Mouse (Mus musculus) stomach, embryonic 14.5 days (tissue): ENCODE measurements around the gene Rps8. TPM values are rescaled to one million over a fixed set of nuclear protein-coding genes. Genes with fewer than 3 reads are reported as not detected.

Experiments
- microRNA-seq: library from miRNA; unstranded; fragments of <30 nt; microRNA quantifications from one replicate; pipeline ENCODE4, GENCODE M21; 2016
- polyA plus RNA-seq: library from polyadenylated mRNA; unstranded; fragments of >200 nt; fragmentation: Nextera tagmentation; extraction: Ambion mirVana; gene quantifications from 2 replicates; pipeline ENCODE4 v1.2.1, GENCODE M21; 2014

Gene Rps8
- polyA plus RNA-seq, 1 experiment from 2014 or later, result 1,488 TPM

Small RNAs within 50 kb of the gene (microRNA-seq; reads per million reads assigned to microRNA genes)
- gene Gm22398, result not detected

Other genes starting within 250 kb of the Rps8 start
- 76.1 and 85.2 TPM in 2 replicates for gene Urod, start 161.8 kb downstream of the Rps8 start, polyA plus RNA-seq
- gene Hectd3, start 160.9 kb downstream of the Rps8 start, polyA plus RNA-seq, result 5.6 and 5.9 TPM in 2 replicates
- gene Eif2b3, start 136.8 kb downstream of the Rps8 start, polyA plus RNA-seq, result 43.7 and 47.4 TPM in 2 replicates
- 8.2 and 9.8 TPM in 2 replicates for gene Ptch2, start 60.2 kb downstream of the Rps8 start, polyA plus RNA-seq
- gene Btbd19, start 30.5 kb downstream of the Rps8 start, polyA plus RNA-seq, result 6.7 and 8.5 TPM in 2 replicates
- not detected in 2 replicates for gene Tctex1d4, start 29.4 kb downstream of the Rps8 start, polyA plus RNA-seq
- gene Plk3, start 22.3 kb downstream of the Rps8 start, polyA plus RNA-seq, result 2.6 and 3.8 TPM in 2 replicates
- 54.5 and 55.0 TPM in 2 replicates for gene Kif2c, start 26.4 kb upstream of the Rps8 start, polyA plus RNA-seq
- 18.9 and 19.4 TPM in 2 replicates for gene Tmem53, start 95.7 kb upstream of the Rps8 start, polyA plus RNA-seq
- 0.30 and 1.3 TPM in 2 replicates for gene Armh1, start 95.9 kb upstream of the Rps8 start, polyA plus RNA-seq